Mouse (Mus musculus): ENCODE data around the gene R3hcc1l.

DNA sequence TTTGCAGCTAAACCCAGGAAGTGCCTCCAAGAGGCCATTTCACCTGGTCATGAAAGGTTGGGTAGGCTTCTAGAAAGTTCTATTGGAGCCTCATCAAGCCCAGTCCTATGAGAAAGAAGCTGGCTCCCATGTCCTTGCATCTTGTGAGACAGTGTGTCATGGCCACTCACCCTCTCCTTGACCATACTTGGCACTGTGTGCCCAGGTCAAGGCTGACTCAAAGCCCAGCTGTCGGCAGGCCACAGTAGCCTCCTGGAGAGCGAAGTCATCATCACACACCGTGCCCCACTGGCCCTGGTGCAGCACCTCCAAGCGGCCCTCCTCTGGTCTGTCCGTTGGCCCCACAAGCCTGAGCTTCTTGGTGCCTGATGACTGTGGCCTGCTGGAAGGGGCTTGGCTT, 89.5 kb downstream of the R3hcc1l start:
- TF ChIP-seq CTCF (IDR thresholded peaks at IDR 0.05; ENCODE audit: extremely low read depth, insufficient read depth, insufficient read length, insufficient replicate concordance) (no peak), POLR2A (IDR thresholded peaks at IDR 0.05; ENCODE audit: low read depth, low read length) (no peak)

Data from spleen, adult 2 months (tissue).